Mouse (Mus musculus): Measurements from ENCODE around the gene Endog.
"Not testable (repeated sequence)": the region's sequence is repeated elsewhere in the genome, so short reads cannot be mapped to it uniquely, and the experiment has no call there.

Endog gene

GRCm38 (mm10) chr2:30171371-30171996 is at the start of gene Endog:
Gene Endog, plus strand, starts transcription at chr2:30171493.
- DNase-seq, result peak; percentile 91 to 97

GRCm38 (mm10) chr2:30122766-30123165 is 48.5 kb upstream of the Endog start:
- no peak for DNase-seq

- DNase-seq, result no peak
These were observed 47.4 kb upstream of the Endog start for GRCm38 (mm10) chr2:30123729-30124471.

- DNase-seq, result peak; percentile 99
These were observed 46.6 kb upstream of the Endog start, which contains the start of gene Zer1 for GRCm38 (mm10) chr2:30124472-30125274. Gene Zer1, minus strand, starts transcription at chr2:30124585.

- DNase-seq, result peak in 1 of 2 experiments; percentile 62
These were observed 42.5 kb upstream of the Endog start for GRCm38 (mm10) chr2:30128789-30129188.

- peak in 1 of 2 experiments; percentile 37 for DNase-seq
These were observed 41.1 kb upstream of the Endog start for GRCm38 (mm10) chr2:30130156-30130555.

- DNase-seq, result not testable (repeated sequence)
These were observed 40.1 kb upstream of the Endog start for GRCm38 (mm10) chr2:30131240-30131639.

GRCm38 (mm10) chr2:30132801-30133612 is 38.3 kb upstream of the Endog start:
- DNase-seq, result peak; percentile 90 to 92

GRCm38 (mm10) chr2:30133613-30134377 is 37.5 kb upstream of the Endog start, which contains the start of gene Tbc1d13:
Gene Tbc1d13, plus strand, starts transcription at chr2:30133746.
- peak; percentile 98 to 99 for DNase-seq

- peak in 1 of 2 experiments; percentile 39 for DNase-seq
These were observed 36.9 kb upstream of the Endog start for GRCm38 (mm10) chr2:30134378-30134711.

- DNase-seq, result peak; percentile 76 to 84
These were observed 36.2 kb upstream of the Endog start for GRCm38 (mm10) chr2:30134928-30135620.

GRCm38 (mm10) chr2:30136458-30136857 is 34.8 kb upstream of the Endog start:
- peak; percentile 48 to 74 for DNase-seq

- peak; percentile 50 to 63 for DNase-seq
These were observed 31.3 kb upstream of the Endog start for GRCm38 (mm10) chr2:30140021-30140420.

GRCm38 (mm10) chr2:30144436-30144835 is 26.9 kb upstream of the Endog start:
- DNase-seq, result no peak

- DNase-seq, result peak; percentile 92 to 94
These were observed 23.8 kb upstream of the Endog start for GRCm38 (mm10) chr2:30147466-30147865.

- peak; percentile 44 to 80 for DNase-seq
These were observed 19.5 kb upstream of the Endog start for GRCm38 (mm10) chr2:30151840-30152239.

- peak; percentile 56 to 63 for DNase-seq
These were observed 18.7 kb upstream of the Endog start for GRCm38 (mm10) chr2:30152616-30153015.

- DNase-seq, result not testable (repeated sequence)
These were observed 11.4 kb upstream of the Endog start for GRCm38 (mm10) chr2:30159871-30160270.

- DNase-seq, result peak in 1 of 2 experiments; percentile 31
These were observed 9.5 kb upstream of the Endog start for GRCm38 (mm10) chr2:30161809-30162208.

GRCm38 (mm10) chr2:30164340-30164932 is 6.9 kb upstream of the Endog start:
- no peak for DNase-seq

Measured in kidney, postnatal 25 days (tissue).